Mouse (Mus musculus) hindbrain, embryonic 10.5 days (tissue): ENCODE data around the gene AI481877. TPM values are rescaled to one million over a fixed set of nuclear protein-coding genes. Genes with fewer than 3 reads are reported as not detected.

Experiments
- DNase-seq: peaks from one replicate; pipeline ENCODE4 v3.0.0-alpha.2; 2017; ENCODE audit warnings: low spot score
- H3K27ac ChIP-seq: fragments of 300-500 bp; sonication (generic); 2 replicates; pipeline ENCODE4 v1.5.1; 2016; ENCODE audit warnings: mild to moderate bottlenecking, moderate library complexity
- H3K27me3 ChIP-seq: fragments of 300-500 bp; sonication (generic); 2 replicates; pipeline ENCODE4 v1.6.1; 2016; ENCODE audit warnings: mild to moderate bottlenecking; ENCODE audit not compliant: poor library complexity, insufficient read depth, severe bottlenecking
- H3K36me3 ChIP-seq: fragments of 300-500 bp; sonication (generic); 2 replicates; pipeline ENCODE4 v1.6.1; 2016; ENCODE audit warnings: mild to moderate bottlenecking, moderate library complexity
- H3K4me1 ChIP-seq: fragments of 300-500 bp; sonication (generic); replicated peaks from 2 replicates; pipeline ENCODE4 v1.6.1; 2016; ENCODE audit warnings: mild to moderate bottlenecking
- H3K4me3 ChIP-seq: fragments of 300-500 bp; sonication (generic); 2 replicates; pipeline ENCODE4 v1.5.1; 2016; ENCODE audit warnings: mild to moderate bottlenecking, moderate library complexity
- H3K9me3 ChIP-seq: fragments of 300-500 bp; sonication (generic); 2 replicates; pipeline ENCODE4 v1.6.1; 2016; ENCODE audit warnings: mild to moderate bottlenecking, moderate library complexity
- WGBS: fragments of 180-500 bp; shearing (Covaris S2); methylation state at CpG from one replicate; pipeline ENCODE4 v1.1.7; 2016; 5-methylcytosine and 5-hydroxymethylcytosine counted together
- polyA plus RNA-seq: library from polyadenylated mRNA; unstranded; fragments of >200 nt; fragmentation: Nextera tagmentation; extraction: Ambion mirVana; gene quantifications from 2 replicates; pipeline ENCODE4 v1.2.1, GENCODE M21; 2016

The AI481877 gene
- polyA plus RNA-seq, 1 experiment from 2014 or later: not detected

GRCm38 (mm10) chr4:59040397-59041287 lies 98.1 kb downstream of the AI481877 start:
- Histone ChIP-seq H3K4me3 (no peak overlapping the region), H3K9me3 (no peaks in the 10 kb centered on the region), H3K36me3 (peaks cover 16% of the 10 kb centered on the region; the same call in 1 of the 2 replicates), H3K27ac (no peak overlapping the region), H3K27me3 (no peaks in the 10 kb centered on the region), H3K4me1 (peaks cover 6% of the 10 kb centered on the region; the same call in 1 of the 2 replicates)
- WGBS: 90% methylated on average over 11 of the region's 11 CpGs
- no peak for DNase-seq

GRCm38 (mm10) chr4:59037525-59037924 lies 101.3 kb downstream of the AI481877 start:
- WGBS: 70% methylated on average over 3 of the region's 3 CpGs
- no peak overlapping the region for H3K27ac ChIP-seq

GRCm38 (mm10) chr4:59036490-59037127 lies 102.2 kb downstream of the AI481877 start:
- DNase-seq: peak; percentile 80
- H3K36me3 ChIP-seq: peaks cover 16% of the 10 kb centered on the region; the same call in 1 of the 2 replicates
- H3K9me3 ChIP-seq: peaks cover 10% of the 10 kb centered on the region; the same call in 1 of the 2 replicates
- peaks cover 15% of the 10 kb centered on the region; the same call in 1 of the 2 replicates for H3K4me1 ChIP-seq
- 50% methylated on average over 13 of the region's 13 CpGs for WGBS
- no peaks in the 10 kb centered on the region for H3K27me3 ChIP-seq
- no peak overlapping the region for H3K4me3 ChIP-seq
- no peak overlapping the region for H3K27ac ChIP-seq

More at GRCm38 (mm10) chr4:59037525-59037924, 101.3 kb downstream of the AI481877 start:
- peaks cover 16% of the 10 kb centered on the region; the same call in 1 of the 2 replicates for H3K36me3 ChIP-seq
- H3K4me1 ChIP-seq: peaks cover 15% of the 10 kb centered on the region; the same call in 1 of the 2 replicates
- no peak for DNase-seq
- peaks cover 10% of the 10 kb centered on the region; the same call in 1 of the 2 replicates for H3K9me3 ChIP-seq
- no peak overlapping the region for H3K4me3 ChIP-seq
- H3K27me3 ChIP-seq: no peaks in the 10 kb centered on the region

- Histone ChIP-seq H3K4me3 (peak overlapping the region; percentile 84), H3K9me3 (peaks cover 10% of the 10 kb centered on the region; the same call in 1 of the 2 replicates), H3K4me1 (peaks cover 15% of the 10 kb centered on the region; the same call in 1 of the 2 replicates), H3K27me3 (no peaks in the 10 kb centered on the region), H3K36me3 (peaks cover 16% of the 10 kb centered on the region; the same call in 1 of the 2 replicates), H3K27ac (peak overlapping the region; percentile 93)
- WGBS: 64% methylated on average over 18 of the region's 18 CpGs
- no peak for DNase-seq
These were observed 102.9 kb downstream of the AI481877 start for GRCm38 (mm10) chr4:59035786-59036350.

- peaks cover 15% of the 10 kb centered on the region; the same call in 1 of the 2 replicates for H3K4me1 ChIP-seq
- DNase-seq: peak; percentile 68
- H3K27ac ChIP-seq: peak within 1 kb of the TSS; percentile 93
- H3K36me3 ChIP-seq: peaks cover 10% of the 10 kb centered on the region; the same call in 1 of the 2 replicates
- peaks cover 10% of the 10 kb centered on the region; the same call in 1 of the 2 replicates for H3K9me3 ChIP-seq
- no peaks in the 10 kb centered on the region for H3K27me3 ChIP-seq
- WGBS: 5% methylated on average over 76 of the region's 76 CpGs
- H3K4me3 ChIP-seq: peak within 1 kb of the TSS; percentile 84
These were observed 103.6 kb downstream of the AI481877 start, which contains the start of gene Gng10 for GRCm38 (mm10) chr4:59034918-59035785. Gene Gng10, plus strand, starts transcription at chr4:59035088.

- no peak for DNase-seq
- peaks cover 15% of the 10 kb centered on the region; the same call in 1 of the 2 replicates for H3K4me1 ChIP-seq
- WGBS: 82% methylated on average over 10 of the region's 10 CpGs
- no peak overlapping the region for H3K27ac ChIP-seq
- peaks cover 5% of the 10 kb centered on the region; the same call in 1 of the 2 replicates for H3K36me3 ChIP-seq
- H3K9me3 ChIP-seq: peaks cover 10% of the 10 kb centered on the region; the same call in 1 of the 2 replicates
- H3K27me3 ChIP-seq: no peaks in the 10 kb centered on the region
- peak overlapping the region; percentile 84 for H3K4me3 ChIP-seq
These were observed 104.4 kb downstream of the AI481877 start for GRCm38 (mm10) chr4:59034325-59034917.

- H3K4me3 ChIP-seq: no peak overlapping the region
- DNase-seq: no peak
- H3K27ac ChIP-seq: no peak overlapping the region
- H3K9me3 ChIP-seq: no peaks in the 10 kb centered on the region
- H3K27me3 ChIP-seq: no peaks in the 10 kb centered on the region
- H3K4me1 ChIP-seq: no peaks in the 10 kb centered on the region
- H3K36me3 ChIP-seq: peaks cover 50% of the 10 kb centered on the region
- 88% methylated on average over 2 of the region's 2 CpGs for WGBS
These were observed 121.9 kb downstream of the AI481877 start for GRCm38 (mm10) chr4:59016922-59017321.

GRCm38 (mm10) chr4:59015181-59015580 lies 123.6 kb downstream of the AI481877 start:
- WGBS: 89% methylated on average over 3 of the region's 3 CpGs
- no peaks in the 10 kb centered on the region for H3K4me1 ChIP-seq
- H3K27me3 ChIP-seq: no peaks in the 10 kb centered on the region
- H3K9me3 ChIP-seq: no peaks in the 10 kb centered on the region
- no peak for DNase-seq
- H3K4me3 ChIP-seq: no peak overlapping the region
- no peak overlapping the region for H3K27ac ChIP-seq
- H3K36me3 ChIP-seq: peaks cover 39% of the 10 kb centered on the region

- Histone ChIP-seq H3K4me3 (no peak overlapping the region), H3K4me1 (0 out of 2 replicates have a peak, but pooled peaks cover 6% of the 10 kb centered on the region), H3K27ac (no peak overlapping the region), H3K27me3 (no peaks in the 10 kb centered on the region), H3K9me3 (no peaks in the 10 kb centered on the region), H3K36me3 (peaks cover 13% of the 10 kb centered on the region; the same call in 1 of the 2 replicates)
- WGBS: 93% methylated on average over 3 of the region's 3 CpGs
- no peak for DNase-seq
These were observed 127.3 kb downstream of the AI481877 start for GRCm38 (mm10) chr4:59011446-59011845.

GRCm38 (mm10) chr4:59009696-59010095 lies 129.1 kb downstream of the AI481877 start:
- DNase-seq: no peak
- WGBS: 64% methylated on average over 4 of the region's 4 CpGs
- Histone ChIP-seq H3K4me1 (peaks cover 23% of the 10 kb centered on the region), H3K36me3 (0 out of 2 replicates have a peak, but pooled peaks cover 8% of the 10 kb centered on the region), H3K27me3 (no peaks in the 10 kb centered on the region), H3K27ac (no peak overlapping the region), H3K9me3 (no peaks in the 10 kb centered on the region), H3K4me3 (no peak overlapping the region)

- Histone ChIP-seq H3K4me3 (no peak overlapping the region), H3K36me3 (0 out of 2 replicates have a peak, but pooled peaks cover 7% of the 10 kb centered on the region), H3K9me3 (no peaks in the 10 kb centered on the region), H3K27ac (no peak overlapping the region), H3K4me1 (peaks cover 28% of the 10 kb centered on the region), H3K27me3 (no peaks in the 10 kb centered on the region)
- DNase-seq: no peak
- WGBS: 91% methylated on average over 7 of the region's 7 CpGs
These were observed 129.6 kb downstream of the AI481877 start for GRCm38 (mm10) chr4:59009186-59009585.
